In the genomic region with DNA sequence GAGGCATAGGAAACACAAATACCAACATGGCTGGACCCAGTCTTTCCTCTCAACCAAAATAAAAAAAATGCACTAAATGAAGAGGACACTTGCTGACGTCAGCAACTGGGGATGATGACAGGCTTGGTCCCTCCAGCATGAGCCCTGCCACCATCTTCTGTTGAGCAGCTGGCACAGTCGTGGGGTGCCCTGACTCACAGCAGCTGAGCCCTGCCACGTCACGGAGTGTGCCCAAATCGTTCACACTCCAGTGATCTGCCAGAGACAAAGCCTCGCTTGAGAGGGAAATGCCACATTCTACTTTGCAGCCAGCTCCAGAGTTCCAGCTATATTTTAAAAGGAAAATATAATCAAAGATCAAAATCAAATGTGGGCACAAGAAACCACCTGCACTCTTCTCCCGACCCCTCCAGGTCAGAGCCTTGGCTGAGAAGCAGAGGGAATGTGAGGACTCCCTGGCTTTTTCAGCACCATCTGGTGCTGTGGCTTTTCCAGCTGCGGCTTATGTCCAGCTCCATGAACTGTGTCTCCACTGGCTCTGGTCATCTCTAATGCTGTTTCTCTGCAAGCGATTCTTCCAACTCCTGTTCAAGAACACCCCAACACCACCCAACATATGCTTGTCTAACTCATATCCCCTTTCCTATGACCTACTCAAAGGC, we compare ENCODE assay signal across 8 mouse cellular contexts.
DNase-seq lines count a peak whose midpoint lies in the region; ATAC-seq lines count a peak whose summit lies in the region.
"Had no signal": no experiment of that assay in that cellular context is flagged by ENCODE, and none has a peak within 500 bp of the region (broad histone marks: within the 10 kb centered on the region; RNA-seq: fewer than 3 reads in every experiment).

No protein-coding gene starts in this region.

- H3K4me1 ChIP-seq in kidney, embryonic 15.5 days = 0 out of 2 replicates have a peak, but pooled peaks cover 3% of the 10 kb centered on the region
- H3K4me1 ChIP-seq in hindbrain, embryonic 14.5 days (replicated peaks; ENCODE audit: control insufficient read depth, insufficient read depth, low read length) = no peaks in the 10 kb centered on the region
- H3K4me1 ChIP-seq: lung, embryonic 15.5 days had no signal

- H3K9me3 ChIP-seq in kidney, embryonic 15.5 days (replicated peaks) = no peaks in the 10 kb centered on the region
- no peaks in the 10 kb centered on the region for H3K9me3 ChIP-seq in hindbrain, embryonic 14.5 days (ENCODE audit: control insufficient read depth, low read length)
- H3K9me3 ChIP-seq: lung, embryonic 15.5 days had no signal

- H3K4me2 ChIP-seq in kidney, embryonic 15.5 days = no peak overlapping the region
- H3K4me2 ChIP-seq in hindbrain, embryonic 14.5 days (replicated peaks) = no peak overlapping the region
- H3K4me2 ChIP-seq: lung, embryonic 15.5 days had no signal

- no peak overlapping the region for H3K4me3 ChIP-seq in kidney, embryonic 15.5 days (replicated peaks)
- no peak overlapping the region for H3K4me3 ChIP-seq in hindbrain, embryonic 14.5 days (replicated peaks; ENCODE audit: low read length)
- H3K4me3 ChIP-seq: lung, embryonic 15.5 days had no signal

- no peak overlapping the region for H3K9ac ChIP-seq in kidney, embryonic 15.5 days
- no peak overlapping the region for H3K9ac ChIP-seq in hindbrain, embryonic 14.5 days
- H3K9ac ChIP-seq: lung, embryonic 15.5 days had no signal

- 66% methylated on average over 9 of the region's 9 CpGs for WGBS in kidney, embryonic 15.5 days
- 54% methylated on average over 9 of the region's 9 CpGs for WGBS in hindbrain, embryonic 14.5 days

- 0 out of 2 replicates have a peak overlapping the region, but pooled peaks have one; percentile 32 for H3K27ac ChIP-seq in kidney, embryonic 15.5 days
- no peak overlapping the region for H3K27ac ChIP-seq in hindbrain, embryonic 14.5 days
- H3K27ac ChIP-seq: lung, embryonic 15.5 days had no signal

- no peaks in the 10 kb centered on the region for H3K36me3 ChIP-seq in kidney, embryonic 15.5 days
- no peaks in the 10 kb centered on the region for H3K36me3 ChIP-seq in hindbrain, embryonic 14.5 days (replicated peaks; ENCODE audit: control insufficient read depth, insufficient read depth)
- H3K36me3 ChIP-seq: lung, embryonic 15.5 days had no signal

- ATAC-seq in kidney, embryonic 15.5 days (replicated peaks; ENCODE audit: low FRiP score) = peak; percentile 73; the same call in 1 of the 2 replicates
- ATAC-seq in hindbrain, embryonic 14.5 days (ENCODE audit: low FRiP score) = peak; percentile 86

- DNase-seq in kidney, adult 18-20 months = no peak
- peak; percentile 5 for DNase-seq in adipocyte (ENCODE audit: low spot score)
- DNase-seq in hindbrain, embryonic 14.5 days (ENCODE audit: low spot score) = peak; percentile 45
- DNase-seq in retina, adult 2 months (ENCODE audit: low read depth, low spot score) = peak; percentile 28
- no peak for DNase-seq in urinary bladder, adult 2 months (ENCODE audit: low spot score)
- no peak for DNase-seq in cerebellum, adult 11-12 months

- H3K27me3 ChIP-seq in kidney, embryonic 15.5 days = no peaks in the 10 kb centered on the region
- H3K27me3 ChIP-seq in hindbrain, embryonic 14.5 days (ENCODE audit: control insufficient read depth, insufficient read depth, low read length) = no peaks in the 10 kb centered on the region
- H3K27me3 ChIP-seq: lung, embryonic 15.5 days had no signal

Comparison
In these comparisons a context has a peak if more than half of its experiments do, and no peak if none do; other contexts are left out.
1. DNase-seq: peak in adipocyte (single experiment), hindbrain, embryonic 14.5 days (single experiment) and retina, adult 2 months (single experiment); none in kidney, adult 18-20 months (single experiment), urinary bladder, adult 2 months (single experiment) and cerebellum, adult 11-12 months (single experiment).